8 mouse cellular contexts compared by ENCODE assay signal in genomic region chr13:55478036-55478435, GRCm38 (mm10). TPM values are rescaled to one million over a fixed set of nuclear protein-coding genes. Genes with fewer than 3 reads are reported as not detected.
DNase-seq lines count a peak whose midpoint lies in the region; ATAC-seq and TF ChIP-seq lines count a peak whose summit lies in the region.

No protein-coding gene starts in this region.

- H3K79me3 ChIP-seq in C2C12 (ENCODE audit: low read depth), result no peaks in the 10 kb centered on the region

- no peak for DNase-seq in kidney, postnatal 0 days (ENCODE audit: low spot score)
- DNase-seq in 416B (ENCODE audit: low read depth), result peak; percentile 70
- peak; percentile 78 for DNase-seq in hindbrain, postnatal 0 days (ENCODE audit: low spot score)
- DNase-seq in urinary bladder, postnatal 10 days (ENCODE audit: low spot score), result no peak

- no peak for ATAC-seq in kidney, postnatal 0 days (replicated peaks; ENCODE audit: low FRiP score, low read depth)
- ATAC-seq in kidney, embryonic 15.5 days (replicated peaks; ENCODE audit: low FRiP score), result no peak
- ATAC-seq in hindbrain, postnatal 0 days, result no peak
- no peak for ATAC-seq in monocyte, adult 5-6 weeks (replicated peaks; ENCODE audit: insufficient number of reproducible peaks, low FRiP score, low TSS enrichment, poor library complexity, severe bottlenecking)
- ATAC-seq in cerebellum, adult (ENCODE audit: insufficient number of reproducible peaks, low FRiP score, low TSS enrichment), result no peak

- no peaks in the 10 kb centered on the region for H3K27me3 ChIP-seq in kidney, postnatal 0 days (ENCODE audit: insufficient read depth, low read length)
- no peaks in the 10 kb centered on the region for H3K27me3 ChIP-seq in kidney, embryonic 15.5 days
- no peaks in the 10 kb centered on the region for H3K27me3 ChIP-seq in C2C12 (ENCODE audit: control insufficient read depth, insufficient read depth, insufficient read length)
- H3K27me3 ChIP-seq in hindbrain, postnatal 0 days (ENCODE audit: insufficient read depth, low read length), result no peaks in the 10 kb centered on the region

- H3K79me2 ChIP-seq in C2C12 (ENCODE audit: control insufficient read depth, insufficient read depth), result no peaks in the 10 kb centered on the region

- no peak overlapping the region for H3K27ac ChIP-seq in kidney, postnatal 0 days
- H3K27ac ChIP-seq in kidney, embryonic 15.5 days, result no peak overlapping the region
- H3K27ac ChIP-seq in hindbrain, postnatal 0 days, result 0 out of 2 replicates have a peak overlapping the region, but pooled peaks have one; percentile 16

- H3K9me3 ChIP-seq in kidney, postnatal 0 days (replicated peaks; ENCODE audit: low read length), result no peaks in the 10 kb centered on the region
- H3K9me3 ChIP-seq in kidney, embryonic 15.5 days (replicated peaks), result no peaks in the 10 kb centered on the region
- no peaks in the 10 kb centered on the region for H3K9me3 ChIP-seq in hindbrain, postnatal 0 days (ENCODE audit: low read length)

- H3K9ac ChIP-seq in kidney, postnatal 0 days (ENCODE audit: low read depth, low read length), result no peak overlapping the region
- H3K9ac ChIP-seq in kidney, embryonic 15.5 days, result no peak overlapping the region
- H3K9ac ChIP-seq in hindbrain, postnatal 0 days (replicated peaks; ENCODE audit: low read length), result no peak overlapping the region

- WGBS in kidney, postnatal 0 days, result 53% methylated on average over 5 of the region's 5 CpGs
- 51% methylated on average over 5 of the region's 5 CpGs for WGBS in kidney, embryonic 15.5 days
- 47% methylated on average over 5 of the region's 5 CpGs for WGBS in hindbrain, postnatal 0 days

- H3K36me3 ChIP-seq in kidney, postnatal 0 days (ENCODE audit: insufficient read depth, low read length), result peaks cover 44% of the 10 kb centered on the region
- H3K36me3 ChIP-seq in kidney, embryonic 15.5 days, result peaks cover 91% of the 10 kb centered on the region
- no peaks in the 10 kb centered on the region for H3K36me3 ChIP-seq in C2C12 (ENCODE audit: control insufficient read depth, insufficient read depth)
- H3K36me3 ChIP-seq in hindbrain, postnatal 0 days (ENCODE audit: insufficient read depth, low read length), result peaks cover 58% of the 10 kb centered on the region

- 0 out of 2 replicates have a peak, but pooled peaks cover 8% of the 10 kb centered on the region for H3K4me1 ChIP-seq in kidney, postnatal 0 days (replicated peaks; ENCODE audit: insufficient read depth, low read length)
- H3K4me1 ChIP-seq in kidney, embryonic 15.5 days, result peaks cover 32% of the 10 kb centered on the region
- H3K4me1 ChIP-seq in hindbrain, postnatal 0 days (ENCODE audit: insufficient read depth, low read length), result peaks cover 13% of the 10 kb centered on the region

- peak; percentile 61 for TF ChIP-seq CTCF in kidney, postnatal 0 days (IDR thresholded peaks at IDR 0.05; ENCODE audit: low read depth)
- peak; percentile 42 for TF ChIP-seq CTCF in C2C12 (IDR thresholded peaks at IDR 0.05; ENCODE audit: control insufficient read depth, insufficient read depth, insufficient read length)
- peak; percentile 75 for TF ChIP-seq CTCF in hindbrain, postnatal 0 days (IDR thresholded peaks at IDR 0.05; ENCODE audit: low read depth)

- no peak overlapping the region for H3ac ChIP-seq in C2C12 (ENCODE audit: control insufficient read depth, insufficient read length, low read depth)

- no peak overlapping the region for H3K4me2 ChIP-seq in kidney, postnatal 0 days (ENCODE audit: low read length)
- H3K4me2 ChIP-seq in kidney, embryonic 15.5 days, result no peak overlapping the region
- H3K4me2 ChIP-seq in hindbrain, postnatal 0 days (ENCODE audit: low read depth, low read length), result no peak overlapping the region

- H3K4me3 ChIP-seq in kidney, postnatal 0 days (replicated peaks; ENCODE audit: low read depth, low read length), result no peak overlapping the region
- no peak overlapping the region for H3K4me3 ChIP-seq in kidney, embryonic 15.5 days (replicated peaks)
- H3K4me3 ChIP-seq in C2C12 (ENCODE audit: insufficient read depth, poor library complexity, severe bottlenecking), result no peak overlapping the region
- no peak overlapping the region for H3K4me3 ChIP-seq in hindbrain, postnatal 0 days (ENCODE audit: low read length)

TF ChIP-seq in C2C12, 6 proteins besides CTCF, POLR2A, EP300 and RAD21:
- TF ChIP-seq CEBPB (IDR thresholded peaks at IDR 0.05; ENCODE audit: low read depth) (no peak), USF1 (IDR thresholded peaks at IDR 0.05; ENCODE audit: low read depth) (no peak), FOSL1 (IDR thresholded peaks at IDR 0.05; ENCODE audit: insufficient read depth, low read length, poor library complexity, severe bottlenecking) (no peak)

RNA-seq across cellular contexts. Expression of gene Dbn1, which starts 9.9 kb away (rescaled TPM):
- polyA plus RNA-seq in kidney, postnatal 0 days (2015; fragmentation: Nextera tagmentation; extraction: Ambion mirVana), result 104 and 125 TPM in 2 replicates
- 168 and 193 TPM in 2 replicates for polyA plus RNA-seq in kidney, embryonic 15.5 days (2015; fragmentation: Nextera tagmentation; extraction: Ambion mirVana)
- polyA plus RNA-seq in C2C12 (2012; fragmentation: generic; extraction: Trizol), result 87.7 TPM
- total RNA-seq in hindbrain, postnatal 0 days (2014; rRNA removed), result 442 and 446 TPM in 2 replicates
- polyA plus RNA-seq in hindbrain, postnatal 0 days (2015; fragmentation: Nextera tagmentation; extraction: Ambion mirVana), result 369 and 371 TPM in 2 replicates
- total RNA-seq in monocyte, adult 5-6 weeks (2017), result 0.58 TPM in 1 of 3 replicates, not detected in the others

RNA-seq across cellular contexts. Expression of gene Prr7, which starts 14.0 kb away (rescaled TPM):
- polyA plus RNA-seq in kidney, postnatal 0 days (2015; fragmentation: Nextera tagmentation; extraction: Ambion mirVana), result 0.63 and 0.75 TPM in 2 replicates
- 0.70 and 0.75 TPM in 2 replicates for polyA plus RNA-seq in kidney, embryonic 15.5 days (2015; fragmentation: Nextera tagmentation; extraction: Ambion mirVana)
- 10.8 TPM for polyA plus RNA-seq in C2C12 (2012; fragmentation: generic; extraction: Trizol)
- total RNA-seq in hindbrain, postnatal 0 days (2014; rRNA removed), result 106 and 119 TPM in 2 replicates
- 4.6 and 4.9 TPM in 2 replicates for polyA plus RNA-seq in hindbrain, postnatal 0 days (2015; fragmentation: Nextera tagmentation; extraction: Ambion mirVana)
- total RNA-seq in monocyte, adult 5-6 weeks (2017), result 2.2 to 3.8 TPM in 2 of 3 replicates, not detected in the other

RNA-seq across cellular contexts. Expression of gene Grk6, which starts 33.2 kb away (rescaled TPM):
- polyA plus RNA-seq in kidney, postnatal 0 days (2015; fragmentation: Nextera tagmentation; extraction: Ambion mirVana), result 29.5 and 29.8 TPM in 2 replicates
- 41.6 and 45.9 TPM in 2 replicates for polyA plus RNA-seq in kidney, embryonic 15.5 days (2015; fragmentation: Nextera tagmentation; extraction: Ambion mirVana)
- 81.9 TPM for polyA plus RNA-seq in C2C12 (2012; fragmentation: generic; extraction: Trizol)
- total RNA-seq in hindbrain, postnatal 0 days (2014; rRNA removed), result 72.2 and 72.6 TPM in 2 replicates
- polyA plus RNA-seq in hindbrain, postnatal 0 days (2015; fragmentation: Nextera tagmentation; extraction: Ambion mirVana), result 34.7 and 35.5 TPM in 2 replicates
- total RNA-seq in monocyte, adult 5-6 weeks (2017), result 179 to 219 TPM (median 207 TPM) in 3 replicates

RNA-seq across cellular contexts. Expression of gene Pdlim7, which starts 35.4 kb away (rescaled TPM):
- polyA plus RNA-seq in kidney, postnatal 0 days (2015; fragmentation: Nextera tagmentation; extraction: Ambion mirVana), result 112 and 124 TPM in 2 replicates
- polyA plus RNA-seq in kidney, embryonic 15.5 days (2015; fragmentation: Nextera tagmentation; extraction: Ambion mirVana), result 141 and 169 TPM in 2 replicates
- polyA plus RNA-seq in C2C12 (2012; fragmentation: generic; extraction: Trizol), result 344 TPM
- 43.4 and 49.9 TPM in 2 replicates for total RNA-seq in hindbrain, postnatal 0 days (2014; rRNA removed)
- polyA plus RNA-seq in hindbrain, postnatal 0 days (2015; fragmentation: Nextera tagmentation; extraction: Ambion mirVana), result 133 TPM in 2 replicates
- total RNA-seq in monocyte, adult 5-6 weeks (2017), result 4.7 to 13.5 TPM (median 10.5 TPM) in 3 replicates

RNA-seq across cellular contexts. Expression of gene Dok3, which starts 51.1 kb away (rescaled TPM):
- 1.7 and 1.8 TPM in 2 replicates for polyA plus RNA-seq in kidney, postnatal 0 days (2015; fragmentation: Nextera tagmentation; extraction: Ambion mirVana)
- 2.9 and 3.0 TPM in 2 replicates for polyA plus RNA-seq in kidney, embryonic 15.5 days (2015; fragmentation: Nextera tagmentation; extraction: Ambion mirVana)
- polyA plus RNA-seq in C2C12 (2012; fragmentation: generic; extraction: Trizol), result 0.83 TPM
- 4.7 and 5.2 TPM in 2 replicates for total RNA-seq in hindbrain, postnatal 0 days (2014; rRNA removed)
- 1.1 and 1.6 TPM in 2 replicates for polyA plus RNA-seq in hindbrain, postnatal 0 days (2015; fragmentation: Nextera tagmentation; extraction: Ambion mirVana)
- total RNA-seq in monocyte, adult 5-6 weeks (2017), result 86.5 to 105 TPM (median 104 TPM) in 3 replicates

Comparison
In these comparisons a context has a peak if more than half of its experiments do, and no peak if none do; other contexts are left out.
1. DNase-seq: peak in 416B (single experiment) and hindbrain, postnatal 0 days (single experiment); none in kidney, postnatal 0 days (single experiment) and urinary bladder, postnatal 10 days (single experiment).
2. Peak in every context shown above with its lines, with median percentiles within 50 percentile points of each other: CTCF ChIP-seq.